Mouse (Mus musculus): Measurements from ENCODE around the gene Zfp445. TPM values are rescaled to one million over a fixed set of nuclear protein-coding genes. Genes with fewer than 3 reads are reported as not detected.
"Not testable (repeated sequence)": the region's sequence is repeated elsewhere in the genome, so short reads cannot be mapped to it uniquely, and the experiment has no call there.

The Zfp445 gene
- polyA plus RNA-seq, 1 experiment from 2014 or later, result 121 TPM

GRCm38 (mm10) chr9:122866192-122866591 lies 386 bp upstream of the Zfp445 start:
- ATAC-seq, result no peak; the same call in none of the 2 replicates
- Histone ChIP-seq H3K27ac (ENCODE audit: low read length) (peak overlapping the region; percentile 86), H3K27me3 (ENCODE audit: control insufficient read depth, insufficient read depth, low read depth, low read length) (no peaks in the 10 kb centered on the region), H3K9ac (ENCODE audit: low read depth, low read length) (peak overlapping the region; percentile 90; the same call in 1 of the 2 replicates), H3K36me3 (ENCODE audit: control insufficient read depth, insufficient read depth, low read length) (peaks cover 8% of the 10 kb centered on the region), H3K4me3 (ENCODE audit: low read depth, low read length) (peak overlapping the region; percentile 93), H3K9me3 (replicated peaks; ENCODE audit: control insufficient read depth, low read length, poor library complexity, severe bottlenecking) (0 out of 2 replicates have a peak, but pooled peaks cover 2% of the 10 kb centered on the region), H3K4me1 (ENCODE audit: control insufficient read depth, insufficient read depth, low read length) (peaks cover 17% of the 10 kb centered on the region), H3K4me2 (ENCODE audit: low read length) (peak overlapping the region; percentile 67)
- 89% methylated on average over 4 of the region's 4 CpGs for WGBS

- Histone ChIP-seq H3K36me3 (ENCODE audit: control insufficient read depth, insufficient read depth, low read length) (peaks cover 21% of the 10 kb centered on the region), H3K4me2 (ENCODE audit: low read length) (peak overlapping the region; percentile 86)
- WGBS, result 69% methylated on average over 3 of the region's 3 CpGs
These were observed 958 bp downstream of the Zfp445 start for GRCm38 (mm10) chr9:122864848-122865247.

GRCm38 (mm10) chr9:122863731-122864130 lies 2.1 kb downstream of the Zfp445 start:
- H3K36me3 ChIP-seq (ENCODE audit: control insufficient read depth, insufficient read depth, low read length), result peaks cover 32% of the 10 kb centered on the region
- H3K9me3 ChIP-seq (replicated peaks; ENCODE audit: control insufficient read depth, low read length, poor library complexity, severe bottlenecking), result 0 out of 2 replicates have a peak, but pooled peaks cover 5% of the 10 kb centered on the region
- ATAC-seq, result no peak
- H3K27me3 ChIP-seq (ENCODE audit: control insufficient read depth, insufficient read depth, low read depth, low read length), result no peaks in the 10 kb centered on the region
- no peak overlapping the region for H3K9ac ChIP-seq (ENCODE audit: low read depth, low read length)
- peaks cover 17% of the 10 kb centered on the region for H3K4me1 ChIP-seq (ENCODE audit: control insufficient read depth, insufficient read depth, low read length)
- no peak overlapping the region for H3K4me3 ChIP-seq (ENCODE audit: low read depth, low read length)
- WGBS, result 94% methylated on average over 2 of the region's 2 CpGs
- no peak overlapping the region for H3K27ac ChIP-seq (ENCODE audit: low read length)
- H3K4me2 ChIP-seq (ENCODE audit: low read length), result no peak overlapping the region

More at GRCm38 (mm10) chr9:122864848-122865247, 958 bp downstream of the Zfp445 start:
- no peak for ATAC-seq
- Histone ChIP-seq H3K4me1 (ENCODE audit: control insufficient read depth, insufficient read depth, low read length) (peaks cover 17% of the 10 kb centered on the region), H3K9ac (ENCODE audit: low read depth, low read length) (peak overlapping the region; percentile 90), H3K9me3 (replicated peaks; ENCODE audit: control insufficient read depth, low read length, poor library complexity, severe bottlenecking) (0 out of 2 replicates have a peak, but pooled peaks cover 5% of the 10 kb centered on the region), H3K4me3 (ENCODE audit: low read depth, low read length) (peak overlapping the region; percentile 93), H3K27ac (ENCODE audit: low read length) (no peak overlapping the region), H3K27me3 (ENCODE audit: control insufficient read depth, insufficient read depth, low read depth, low read length) (no peaks in the 10 kb centered on the region)

- Histone ChIP-seq H3K36me3 (ENCODE audit: control insufficient read depth, insufficient read depth, low read length) (peaks cover 55% of the 10 kb centered on the region), H3K9me3 (replicated peaks; ENCODE audit: control insufficient read depth, low read length, poor library complexity, severe bottlenecking) (0 out of 2 replicates have a peak, but pooled peaks cover 3% of the 10 kb centered on the region), H3K27ac (ENCODE audit: low read length) (no peak overlapping the region), H3K27me3 (ENCODE audit: control insufficient read depth, insufficient read depth, low read depth, low read length) (no peaks in the 10 kb centered on the region), H3K4me2 (ENCODE audit: low read length) (no peak overlapping the region), H3K4me3 (ENCODE audit: low read depth, low read length) (no peak overlapping the region), H3K9ac (ENCODE audit: low read depth, low read length) (no peak overlapping the region), H3K4me1 (ENCODE audit: control insufficient read depth, insufficient read depth, low read length) (peaks cover 17% of the 10 kb centered on the region)
- no peak for ATAC-seq
These were observed 5.1 kb downstream of the Zfp445 start for GRCm38 (mm10) chr9:122860752-122861151.

- no peak for ATAC-seq
- H3K9me3 ChIP-seq (replicated peaks; ENCODE audit: control insufficient read depth, low read length, poor library complexity, severe bottlenecking), result 0 out of 2 replicates have a peak, but pooled peaks cover 3% of the 10 kb centered on the region
- no peak overlapping the region for H3K9ac ChIP-seq (ENCODE audit: low read depth, low read length)
- 97% methylated on average over 3 of the region's 3 CpGs for WGBS
- H3K36me3 ChIP-seq (ENCODE audit: control insufficient read depth, insufficient read depth, low read length), result peaks cover 86% of the 10 kb centered on the region
- H3K27me3 ChIP-seq (ENCODE audit: control insufficient read depth, insufficient read depth, low read depth, low read length), result no peaks in the 10 kb centered on the region
- H3K27ac ChIP-seq (ENCODE audit: low read length), result no peak overlapping the region
- H3K4me3 ChIP-seq (ENCODE audit: low read depth, low read length), result no peak overlapping the region
- no peak overlapping the region for H3K4me2 ChIP-seq (ENCODE audit: low read length)
- no peaks in the 10 kb centered on the region for H3K4me1 ChIP-seq (ENCODE audit: control insufficient read depth, insufficient read depth, low read length)
These were observed 9.1 kb downstream of the Zfp445 start for GRCm38 (mm10) chr9:122856716-122857115.

- no peak overlapping the region for H3K27ac ChIP-seq (ENCODE audit: low read length)
- no peaks in the 10 kb centered on the region for H3K27me3 ChIP-seq (ENCODE audit: control insufficient read depth, insufficient read depth, low read depth, low read length)
- no peaks in the 10 kb centered on the region for H3K9me3 ChIP-seq (replicated peaks; ENCODE audit: control insufficient read depth, low read length, poor library complexity, severe bottlenecking)
- no peak overlapping the region for H3K4me2 ChIP-seq (ENCODE audit: low read length)
- H3K4me1 ChIP-seq (ENCODE audit: control insufficient read depth, insufficient read depth, low read length), result no peaks in the 10 kb centered on the region
- H3K4me3 ChIP-seq (ENCODE audit: low read depth, low read length), result no peak overlapping the region
- H3K36me3 ChIP-seq (ENCODE audit: control insufficient read depth, insufficient read depth, low read length), result peaks cover 83% of the 10 kb centered on the region
- WGBS, result 97% methylated on average over 4 of the region's 4 CpGs
- no peak for ATAC-seq
- no peak overlapping the region for H3K9ac ChIP-seq (ENCODE audit: low read depth, low read length)
These were observed 10.2 kb downstream of the Zfp445 start for GRCm38 (mm10) chr9:122855617-122856016.

GRCm38 (mm10) chr9:122855141-122855540 lies 10.7 kb downstream of the Zfp445 start:
- WGBS, result 95% methylated on average over 2 of the region's 7 CpGs
- H3K27me3 ChIP-seq (ENCODE audit: control insufficient read depth, insufficient read depth, low read depth, low read length); H3K4me1 ChIP-seq (ENCODE audit: control insufficient read depth, insufficient read depth, low read length); ATAC-seq; H3K4me2 ChIP-seq (ENCODE audit: low read length); H3K4me3 ChIP-seq (ENCODE audit: low read depth, low read length); H3K9ac ChIP-seq (ENCODE audit: low read depth, low read length); H3K9me3 ChIP-seq (replicated peaks; ENCODE audit: control insufficient read depth, low read length, poor library complexity, severe bottlenecking); H3K27ac ChIP-seq (ENCODE audit: low read length): not testable (repeated sequence)
- H3K36me3 ChIP-seq (ENCODE audit: control insufficient read depth, insufficient read depth, low read length), result peaks cover 81% of the 10 kb centered on the region

GRCm38 (mm10) chr9:122854526-122854925 lies 11.3 kb downstream of the Zfp445 start:
- WGBS, result 91% methylated on average over 7 of the region's 7 CpGs
- Histone ChIP-seq H3K9me3 (replicated peaks; ENCODE audit: control insufficient read depth, low read length, poor library complexity, severe bottlenecking) (no peaks in the 10 kb centered on the region), H3K4me3 (ENCODE audit: low read depth, low read length) (no peak overlapping the region), H3K36me3 (ENCODE audit: control insufficient read depth, insufficient read depth, low read length) (peaks cover 79% of the 10 kb centered on the region), H3K9ac (ENCODE audit: low read depth, low read length) (no peak overlapping the region), H3K27ac (ENCODE audit: low read length) (no peak overlapping the region), H3K4me2 (ENCODE audit: low read length) (no peak overlapping the region), H3K27me3 (ENCODE audit: control insufficient read depth, insufficient read depth, low read depth, low read length) (no peaks in the 10 kb centered on the region), H3K4me1 (ENCODE audit: control insufficient read depth, insufficient read depth, low read length) (no peaks in the 10 kb centered on the region)
- no peak for ATAC-seq

GRCm38 (mm10) chr9:122847811-122848311 lies 17.9 kb downstream of the Zfp445 start:
- WGBS, result 94% methylated on average over 6 of the region's 8 CpGs
- H3K27me3 ChIP-seq (ENCODE audit: control insufficient read depth, insufficient read depth, low read depth, low read length); H3K4me1 ChIP-seq (ENCODE audit: control insufficient read depth, insufficient read depth, low read length); H3K27ac ChIP-seq (ENCODE audit: low read length); H3K4me2 ChIP-seq (ENCODE audit: low read length); ATAC-seq; H3K4me3 ChIP-seq (ENCODE audit: low read depth, low read length); H3K9ac ChIP-seq (ENCODE audit: low read depth, low read length); H3K9me3 ChIP-seq (replicated peaks; ENCODE audit: control insufficient read depth, low read length, poor library complexity, severe bottlenecking): not testable (repeated sequence)
- peaks cover 35% of the 10 kb centered on the region for H3K36me3 ChIP-seq (ENCODE audit: control insufficient read depth, insufficient read depth, low read length)

Data from midbrain, embryonic 16.5 days (tissue).